Mouse (Mus musculus): ENCODE data around the gene Myo18b.

DNA sequence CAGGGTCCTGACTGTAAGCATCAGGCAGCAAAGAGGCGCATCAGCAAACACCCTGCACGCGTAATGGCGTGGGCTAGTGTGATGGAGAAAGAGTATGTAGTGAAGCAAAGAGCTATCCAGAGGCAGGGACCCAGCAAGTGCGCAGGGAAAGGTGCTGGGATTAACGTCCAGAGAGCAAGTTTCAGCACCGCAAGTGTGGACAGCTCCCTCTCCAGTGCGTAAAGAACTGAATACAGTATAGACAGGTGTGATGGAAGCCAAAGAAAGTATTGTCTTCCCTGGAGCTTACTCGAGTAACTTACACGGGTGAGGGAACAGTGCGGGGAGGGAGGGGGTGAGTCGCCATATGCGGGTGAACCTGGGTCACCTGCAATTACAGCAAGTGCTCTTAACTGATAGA is 71.8 kb downstream of the Myo18b start:
- TF ChIP-seq POLR2A (IDR thresholded peaks at IDR 0.05; ENCODE audit: low read depth, low read length) = no peak
- TF ChIP-seq CTCF (IDR thresholded peaks at IDR 0.05; ENCODE audit: borderline replicate concordance, insufficient read depth, low read length) = no peak

Data from embryonic fibroblast, embryonic 13.5 days (primary cell).